Mouse (Mus musculus): ENCODE data around the gene Foxd4. TPM values are rescaled to one million over a fixed set of nuclear protein-coding genes. Genes with fewer than 3 reads are reported as not detected.

Foxd4 gene
- total RNA-seq, 2 experiments from 2014 or later = not detected

- no peak for ATAC-seq (replicated peaks; ENCODE audit: low FRiP score, poor library complexity, severe bottlenecking)
These were observed 19.8 kb downstream of the Foxd4 start for GRCm38 (mm10) chr19:24881237-24881636.

GRCm38 (mm10) chr19:24875129-24875870 lies 25.7 kb downstream of the Foxd4 start, which contains the start of gene Gm10053:
Gm10053 (plus strand) TSS chr19:24875686.
- ATAC-seq (replicated peaks; ENCODE audit: low FRiP score, poor library complexity, severe bottlenecking) = peak; percentile 97

GRCm38 (mm10) chr19:24873873-24874272 lies 27.1 kb downstream of the Foxd4 start:
- ATAC-seq (replicated peaks; ENCODE audit: low FRiP score, poor library complexity, severe bottlenecking) = no peak

- no peak for ATAC-seq (replicated peaks; ENCODE audit: low FRiP score, poor library complexity, severe bottlenecking)
These were observed 29.9 kb downstream of the Foxd4 start for GRCm38 (mm10) chr19:24871037-24871635.

- no peak for ATAC-seq (replicated peaks; ENCODE audit: low FRiP score, poor library complexity, severe bottlenecking)
These were observed 35.6 kb downstream of the Foxd4 start for GRCm38 (mm10) chr19:24865436-24865835.

- no peak for ATAC-seq (replicated peaks; ENCODE audit: low FRiP score, poor library complexity, severe bottlenecking)
These were observed 39.2 kb downstream of the Foxd4 start, which contains the start of gene Pgm5 for GRCm38 (mm10) chr19:24861612-24862451. Pgm5 (minus strand) TSS chr19:24861855.

GRCm38 (mm10) chr19:24861276-24861611 lies 39.8 kb downstream of the Foxd4 start:
- ATAC-seq (replicated peaks; ENCODE audit: low FRiP score, poor library complexity, severe bottlenecking) = no peak

GRCm38 (mm10) chr19:24851456-24852315 lies 49.3 kb downstream of the Foxd4 start:
- ATAC-seq (replicated peaks; ENCODE audit: low FRiP score, poor library complexity, severe bottlenecking) = no peak

Other genes with a start within 250 kb of the Foxd4 start
- gene Tmem252, start 227.2 kb downstream of the Foxd4 start, total RNA-seq (2015; ENCODE audit: low replicate concordance) = not detected in 2 replicates
- not detected in 2 replicates for gene Tmem252, start 227.2 kb downstream of the Foxd4 start, total RNA-seq (2017; ENCODE audit: low replicate concordance)
- gene Pgm5, start 39.3 kb downstream of the Foxd4 start, total RNA-seq (2015; ENCODE audit: low replicate concordance) = not detected in 2 replicates
- gene Pgm5, start 39.3 kb downstream of the Foxd4 start, total RNA-seq (2017; ENCODE audit: low replicate concordance) = not detected in 2 replicates
- gene Gm10053, start 25.5 kb downstream of the Foxd4 start, total RNA-seq (2015; ENCODE audit: low replicate concordance) = 38.9 and 65.8 TPM in 2 replicates
- 9.8 and 16.0 TPM in 2 replicates for gene Gm10053, start 25.5 kb downstream of the Foxd4 start, total RNA-seq (2017; ENCODE audit: low replicate concordance)
- 8.3 and 8.8 TPM in 2 replicates for gene Cbwd1, start 60.4 kb upstream of the Foxd4 start, total RNA-seq (2015; ENCODE audit: low replicate concordance)
- gene Cbwd1, start 60.4 kb upstream of the Foxd4 start, total RNA-seq (2017; ENCODE audit: low replicate concordance) = 19.4 and 21.6 TPM in 2 replicates
- 28.1 and 33.5 TPM in 2 replicates for gene Dock8, start 98.3 kb upstream of the Foxd4 start, total RNA-seq (2015; ENCODE audit: low replicate concordance)
- 14.5 and 68.5 TPM in 2 replicates for gene Dock8, start 98.3 kb upstream of the Foxd4 start, total RNA-seq (2017; ENCODE audit: low replicate concordance)